Mouse (Mus musculus) kidney, embryonic 14.5 days (tissue): Measurements from ENCODE around the gene Tagap. TPM values are rescaled to one million over a fixed set of nuclear protein-coding genes. Genes with fewer than 3 reads are reported as not detected.

Source experiments
- ATAC-seq: fragments of 200-750 bp; cut with Nextera tagmentation; 2 replicates; pipeline ENCODE4 v1.8.0; 2017; ENCODE audit warnings: moderate number of reproducible peaks, mild to moderate bottlenecking, moderate TSS enrichment, moderate library complexity; ENCODE audit not compliant: low FRiP score, low TSS enrichment
- H3K27ac ChIP-seq: fragments of 300-500 bp; sonication (generic); 2 replicates; pipeline ENCODE4 v1.5.1; 2014; ENCODE audit warnings: low read depth, mild to moderate bottlenecking, low read length, moderate library complexity, mixed read lengths
- H3K27me3 ChIP-seq: fragments of 300-500 bp; sonication (generic); 2 replicates; pipeline ENCODE4 v1.6.1; 2014; ENCODE audit warnings: mild to moderate bottlenecking, low read length; ENCODE audit not compliant: control insufficient read depth, insufficient read depth
- H3K36me3 ChIP-seq: fragments of 300-500 bp; sonication (generic); 2 replicates; pipeline ENCODE4 v1.6.1; 2014; ENCODE audit warnings: low read length, mixed read lengths; ENCODE audit not compliant: control insufficient read depth, insufficient read depth
- H3K4me1 ChIP-seq: fragments of 300-500 bp; sonication (generic); 2 replicates; pipeline ENCODE4 v1.6.1; 2014; ENCODE audit warnings: low read length, mixed read lengths; ENCODE audit not compliant: control insufficient read depth, insufficient read depth
- H3K4me2 ChIP-seq: fragments of 300-500 bp; sonication (generic); replicated peaks from 2 replicates; pipeline ENCODE4 v1.6.1; 2014; ENCODE audit warnings: low read depth, mild to moderate bottlenecking, low read length
- H3K4me3 ChIP-seq: fragments of 300-500 bp; sonication (generic); 2 replicates; pipeline ENCODE4 v1.5.1; 2014; ENCODE audit warnings: mild to moderate bottlenecking, low read length
- H3K9ac ChIP-seq: fragments of 300-500 bp; sonication (generic); 2 replicates; pipeline ENCODE4 v1.6.1; 2014; ENCODE audit warnings: low read depth, mild to moderate bottlenecking, low read length, moderate library complexity
- H3K9me3 ChIP-seq: fragments of 300-500 bp; sonication (generic); 2 replicates; pipeline ENCODE4 v1.6.1; 2016; ENCODE audit warnings: low read length; ENCODE audit not compliant: control insufficient read depth
- WGBS: fragments of 180-500 bp; shearing (Covaris S2); extraction: QIAGEN DNeasy Blood & Tissue Kit; methylation state at CpG from one replicate; pipeline ENCODE4 v1.1.7; 2014; 5-methylcytosine and 5-hydroxymethylcytosine counted together
- polyA plus RNA-seq: library from polyadenylated mRNA; unstranded; fragments of >200 nt; fragmentation: Nextera tagmentation; extraction: Ambion mirVana; gene quantifications from 2 replicates; pipeline ENCODE4 v1.2.1, GENCODE M21; 2014

Tagap gene
- polyA plus RNA-seq, 1 experiment from 2014 or later: 0.93 TPM

DNA sequence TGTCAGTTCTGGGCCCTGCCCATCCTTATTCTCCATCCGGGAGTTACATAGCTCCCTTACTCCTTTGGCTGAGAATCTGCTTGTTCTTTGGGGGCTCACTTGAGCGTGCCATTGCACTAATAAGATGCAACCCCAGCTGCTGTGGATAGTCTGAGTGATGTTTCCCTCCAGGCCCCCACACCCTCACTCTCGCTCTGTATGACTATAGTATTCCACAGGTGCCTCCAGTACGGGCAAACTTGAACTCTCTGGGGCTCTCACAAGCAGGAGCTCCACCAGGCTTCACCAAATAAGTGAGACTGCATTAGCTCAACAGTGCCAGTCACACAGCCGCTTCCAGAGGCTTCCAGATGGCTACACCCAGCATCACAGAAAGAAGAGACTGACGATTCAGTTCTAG lies 37.5 kb upstream of the Tagap start:
- Histone ChIP-seq H3K4me2 (no peak overlapping the region), H3K27ac (no peak overlapping the region), H3K9ac (no peak overlapping the region), H3K9me3 (no peaks in the 10 kb centered on the region), H3K4me1 (no peaks in the 10 kb centered on the region), H3K4me3 (no peak overlapping the region), H3K27me3 (no peaks in the 10 kb centered on the region), H3K36me3 (no peaks in the 10 kb centered on the region)
- WGBS: 90% methylated on average over 6 of the region's 6 CpGs
- no peak for ATAC-seq

DNA sequence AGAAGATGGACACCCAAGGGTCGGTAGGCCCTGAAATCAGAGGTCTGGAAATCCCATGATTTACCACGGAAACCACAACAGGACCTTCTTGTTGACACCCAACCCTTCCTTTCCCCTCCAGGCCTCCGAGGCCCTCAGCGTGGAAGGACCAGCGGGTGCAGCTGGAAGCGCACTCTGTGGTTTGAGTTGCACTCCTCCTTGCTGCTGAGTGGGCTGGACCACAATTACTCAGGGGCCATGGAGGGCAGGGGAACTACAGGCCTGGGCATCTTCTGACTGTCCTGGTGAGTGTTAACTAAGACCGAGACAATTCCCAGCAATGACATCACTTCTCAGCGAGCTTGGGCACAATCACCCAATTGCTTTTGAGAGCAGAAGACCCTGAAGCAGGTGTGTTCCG lies 36.8 kb upstream of the Tagap start:
- WGBS: 76% methylated on average over 9 of the region's 9 CpGs
- no peak for ATAC-seq

DNA sequence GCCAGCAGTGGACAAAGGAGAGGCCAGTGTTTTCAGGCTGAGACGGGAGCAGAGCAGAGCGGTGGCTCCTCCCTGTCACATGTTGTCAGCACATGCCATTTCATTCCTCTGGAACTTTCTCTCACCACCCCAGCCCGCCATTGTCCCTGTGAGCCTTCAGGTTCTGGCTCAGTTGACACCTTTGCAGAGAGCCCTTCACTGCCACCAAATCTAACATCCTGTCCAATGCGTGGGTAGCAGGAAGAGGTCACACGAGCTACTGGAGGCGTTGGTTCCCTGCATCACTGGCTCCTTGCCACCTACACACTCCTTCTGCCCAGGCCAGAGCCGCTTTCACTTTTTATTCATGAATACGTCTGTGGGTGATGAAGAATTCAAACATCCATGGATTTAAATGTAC lies 33.1 kb upstream of the Tagap start:
- no peak overlapping the region for H3K4me2 ChIP-seq
- H3K9me3 ChIP-seq: no peaks in the 10 kb centered on the region
- 62% methylated on average over 8 of the region's 8 CpGs for WGBS

More for the DNA sequence above, 36.8 kb upstream of the Tagap start:
- Histone ChIP-seq H3K4me1 (no peaks in the 10 kb centered on the region), H3K36me3 (no peaks in the 10 kb centered on the region), H3K27ac (no peak overlapping the region), H3K4me3 (no peak overlapping the region), H3K27me3 (no peaks in the 10 kb centered on the region), H3K9ac (no peak overlapping the region), H3K9me3 (no peaks in the 10 kb centered on the region), H3K4me2 (no peak overlapping the region)

DNA sequence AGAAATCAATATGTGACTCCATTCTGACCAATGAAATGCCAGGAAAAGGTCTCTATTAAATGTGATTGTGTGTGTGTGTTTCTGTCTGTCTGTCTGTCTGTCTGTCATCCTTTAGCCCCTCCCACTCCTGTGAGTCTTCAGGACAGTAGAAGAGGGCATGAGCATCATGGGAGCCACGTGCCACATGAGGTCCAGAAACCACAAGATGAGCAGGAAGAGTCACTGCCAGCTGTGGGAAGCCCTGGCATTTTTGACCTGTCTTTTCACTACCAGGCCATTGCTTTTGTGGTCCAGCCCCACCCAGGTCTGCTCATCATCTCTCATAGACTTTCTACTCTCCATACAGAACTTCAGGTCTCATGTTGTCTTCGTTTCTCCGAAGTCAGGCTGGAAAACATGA lies 31.7 kb upstream of the Tagap start:
- Histone ChIP-seq H3K36me3 (no peaks in the 10 kb centered on the region), H3K9me3 (no peaks in the 10 kb centered on the region), H3K9ac (no peak overlapping the region), H3K4me3 (no peak overlapping the region), H3K4me1 (no peaks in the 10 kb centered on the region), H3K27me3 (no peaks in the 10 kb centered on the region), H3K27ac (no peak overlapping the region), H3K4me2 (no peak overlapping the region)
- no peak for ATAC-seq
- WGBS: 91% methylated on average over 3 of the region's 3 CpGs

More for the DNA sequence above, 33.1 kb upstream of the Tagap start:
- Histone ChIP-seq H3K4me3 (no peak overlapping the region), H3K36me3 (no peaks in the 10 kb centered on the region), H3K27ac (no peak overlapping the region), H3K4me1 (no peaks in the 10 kb centered on the region), H3K9ac (no peak overlapping the region), H3K27me3 (no peaks in the 10 kb centered on the region)
- no peak for ATAC-seq

DNA sequence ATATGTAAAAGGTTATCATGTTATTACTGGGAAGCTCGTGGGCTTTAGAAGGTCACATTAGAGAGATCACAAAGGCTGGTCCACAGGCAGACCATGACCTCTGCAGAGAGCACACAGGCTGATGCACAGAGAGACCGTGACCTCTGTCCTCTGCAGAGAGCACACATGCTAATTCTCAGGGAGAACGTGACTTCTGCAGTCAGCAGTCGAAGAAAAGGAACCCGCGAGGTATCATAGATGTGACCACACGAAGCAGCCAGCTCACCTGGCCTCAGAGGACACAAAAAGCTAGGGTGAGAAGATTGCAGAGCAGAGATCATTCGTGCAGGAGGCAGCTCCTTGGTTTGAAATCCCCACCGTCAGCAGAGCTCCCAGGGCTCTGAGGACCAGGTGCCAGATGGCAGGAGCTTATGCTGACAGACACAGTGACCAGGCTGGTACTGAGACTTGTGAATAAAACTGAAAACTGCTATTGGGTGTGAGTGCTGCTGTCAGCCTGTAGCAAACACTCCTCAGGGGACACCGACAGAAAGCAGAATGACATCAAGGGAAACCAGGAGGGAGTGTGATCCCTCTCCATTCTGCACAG lies 29.7 kb upstream of the Tagap start:
- H3K27ac ChIP-seq: no peak overlapping the region
- H3K4me3 ChIP-seq: no peak overlapping the region
- no peaks in the 10 kb centered on the region for H3K27me3 ChIP-seq
- H3K36me3 ChIP-seq: no peaks in the 10 kb centered on the region
- H3K9me3 ChIP-seq: no peaks in the 10 kb centered on the region
- H3K9ac ChIP-seq: no peak overlapping the region
- no peaks in the 10 kb centered on the region for H3K4me1 ChIP-seq
- no peak for ATAC-seq
- 69% methylated on average over 10 of the region's 10 CpGs for WGBS
- H3K4me2 ChIP-seq: no peak overlapping the region

DNA sequence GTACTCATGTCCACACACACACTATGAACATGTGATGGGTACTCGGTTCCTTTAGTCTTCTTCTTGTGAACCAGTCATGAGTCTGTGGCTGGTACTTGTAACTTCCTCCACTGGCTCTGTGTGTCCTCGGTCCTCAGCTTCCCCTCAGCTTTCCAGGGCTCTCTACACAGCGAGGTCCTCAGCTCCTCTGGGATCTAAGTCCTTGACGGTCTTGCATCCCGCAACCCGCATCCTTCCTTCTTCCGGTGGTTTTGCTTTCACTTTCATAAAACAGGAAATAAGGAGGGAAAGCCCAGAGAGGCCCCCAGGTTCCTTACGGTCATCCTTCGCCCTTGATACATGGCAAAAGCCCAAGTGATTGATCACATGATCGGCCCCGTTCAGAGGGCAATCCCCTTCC lies 28.7 kb upstream of the Tagap start:
- Histone ChIP-seq H3K9ac (no peak overlapping the region), H3K4me1 (no peaks in the 10 kb centered on the region), H3K9me3 (no peaks in the 10 kb centered on the region), H3K27ac (no peak overlapping the region), H3K4me3 (no peak overlapping the region), H3K27me3 (no peaks in the 10 kb centered on the region), H3K36me3 (no peaks in the 10 kb centered on the region), H3K4me2 (0 out of 2 replicates have a peak overlapping the region, but pooled peaks have one; percentile 4)
- ATAC-seq: no peak
- 67% methylated on average over 11 of the region's 11 CpGs for WGBS

DNA sequence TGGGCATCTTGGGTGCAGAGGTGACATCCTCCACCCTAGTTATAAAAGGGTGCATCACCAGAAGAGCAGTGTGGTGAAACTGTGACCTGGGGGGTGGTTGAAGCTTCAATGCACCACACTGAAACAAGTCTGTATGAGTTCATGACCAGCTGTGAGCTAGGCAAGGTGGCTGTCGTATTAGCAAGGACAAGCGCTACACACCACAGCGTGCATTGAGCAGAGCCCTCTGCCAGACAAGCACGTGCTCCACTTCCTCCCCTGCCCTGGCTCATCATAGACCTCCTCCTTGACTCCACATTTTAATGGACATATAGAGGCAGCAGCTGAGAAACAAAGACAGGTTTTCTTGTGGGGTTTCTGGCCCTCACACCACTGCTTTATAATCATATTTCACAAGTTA lies 28.0 kb upstream of the Tagap start:
- 81% methylated on average over 4 of the region's 4 CpGs for WGBS
- H3K36me3 ChIP-seq: no peaks in the 10 kb centered on the region
- no peak overlapping the region for H3K9ac ChIP-seq

DNA sequence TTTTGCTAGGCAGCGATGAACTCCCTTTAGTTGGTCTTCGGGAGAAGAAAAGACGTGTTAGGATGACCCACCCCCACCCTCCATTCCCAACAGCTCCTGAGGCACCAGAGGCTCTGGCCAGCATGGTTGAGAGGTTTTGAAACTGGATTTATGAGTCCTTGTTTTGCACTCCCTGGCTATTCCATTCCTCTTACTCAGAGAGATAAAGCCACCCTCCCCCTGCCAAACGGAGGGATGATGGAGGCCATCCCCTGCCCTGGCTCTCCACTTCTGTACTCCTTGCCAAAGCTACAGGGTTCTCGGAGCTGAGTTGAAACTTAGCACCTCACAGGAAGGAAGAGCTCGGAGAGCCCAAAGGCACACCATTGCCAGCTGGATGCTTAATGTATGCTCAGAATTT lies 26.6 kb upstream of the Tagap start:
- Histone ChIP-seq H3K4me3 (no peak overlapping the region), H3K9me3 (no peaks in the 10 kb centered on the region), H3K27me3 (no peaks in the 10 kb centered on the region), H3K4me1 (no peaks in the 10 kb centered on the region), H3K27ac (no peak overlapping the region), H3K9ac (no peak overlapping the region), H3K36me3 (no peaks in the 10 kb centered on the region), H3K4me2 (no peak overlapping the region)
- WGBS: 19% methylated on average over 6 of the region's 6 CpGs
- ATAC-seq: no peak

More for the DNA sequence above, 28.0 kb upstream of the Tagap start:
- Histone ChIP-seq H3K27ac (no peak overlapping the region), H3K4me1 (no peaks in the 10 kb centered on the region), H3K27me3 (no peaks in the 10 kb centered on the region), H3K4me3 (no peak overlapping the region), H3K9me3 (no peaks in the 10 kb centered on the region), H3K4me2 (no peak overlapping the region)
- no peak for ATAC-seq

DNA sequence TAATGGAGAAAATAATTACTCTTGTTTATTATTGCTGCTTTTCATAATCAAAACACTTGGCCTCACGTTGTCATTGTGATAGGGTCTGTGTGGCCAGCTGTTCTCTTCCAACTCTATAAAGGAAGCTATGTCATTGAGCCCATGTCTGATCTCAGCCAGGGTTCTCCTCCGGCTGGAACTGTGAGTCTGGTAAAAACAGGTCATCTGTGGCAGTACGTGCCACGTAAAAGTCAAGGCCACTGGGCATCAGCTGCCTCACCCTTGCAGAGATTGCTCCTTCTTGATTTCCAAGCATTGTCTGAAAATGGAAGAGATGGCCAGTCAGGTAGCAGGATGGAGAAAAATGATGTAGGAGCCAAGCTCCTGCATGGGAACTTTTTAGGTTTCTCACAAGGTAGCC lies 25.8 kb upstream of the Tagap start:
- H3K4me3 ChIP-seq: no peak overlapping the region
- no peak overlapping the region for H3K4me2 ChIP-seq
- H3K27me3 ChIP-seq: no peaks in the 10 kb centered on the region
- no peak overlapping the region for H3K27ac ChIP-seq
- H3K9ac ChIP-seq: no peak overlapping the region
- no peaks in the 10 kb centered on the region for H3K9me3 ChIP-seq
- no peaks in the 10 kb centered on the region for H3K36me3 ChIP-seq
- ATAC-seq: no peak
- no peaks in the 10 kb centered on the region for H3K4me1 ChIP-seq
- WGBS: 78% methylated on average over 4 of the region's 4 CpGs
